Mouse (Mus musculus): ENCODE measurements around the gene Dclk2.

Dclk2 gene

DNA sequence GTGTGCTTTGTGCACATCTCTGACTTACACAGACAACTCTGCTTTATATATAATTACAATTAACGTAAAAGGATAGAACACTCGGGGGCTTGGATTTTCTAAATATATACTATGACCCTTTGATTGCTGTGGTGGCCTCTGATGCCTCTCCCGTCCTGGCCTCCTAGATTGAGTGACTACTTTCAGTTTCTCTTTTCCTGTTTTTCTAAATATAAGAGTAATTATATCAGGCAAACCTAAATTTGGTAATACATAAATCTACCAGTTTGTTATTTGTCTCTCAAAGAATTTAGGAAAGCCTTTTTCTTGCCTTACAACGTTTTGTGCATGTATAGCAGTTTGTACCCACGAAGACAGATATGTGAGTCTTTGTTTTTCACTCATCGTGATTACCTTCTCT is 161.9 kb downstream of the Dclk2 start:
- no peak for DNase-seq (ENCODE audit: low spot score)

DNA sequence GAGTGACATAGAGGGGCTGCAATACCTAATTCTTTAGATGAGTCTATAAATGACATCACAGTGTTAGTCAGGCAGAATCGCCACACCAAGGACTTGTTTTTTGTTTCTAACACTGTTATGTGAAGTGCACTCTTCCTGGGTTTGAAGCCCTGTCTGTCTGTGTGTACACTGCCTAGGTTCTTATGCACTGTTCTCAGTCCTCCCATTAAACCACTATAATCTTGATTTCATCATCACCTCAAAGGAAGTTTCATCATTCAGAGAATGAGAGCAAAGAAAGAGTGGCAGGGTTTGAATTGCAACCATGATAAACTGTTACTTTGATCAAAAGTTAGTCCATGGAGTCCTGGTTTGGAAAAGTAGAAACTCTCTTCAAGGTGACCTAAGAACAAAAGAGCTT is 164.1 kb downstream of the Dclk2 start:
- DNase-seq (ENCODE audit: low spot score): no peak

DNA sequence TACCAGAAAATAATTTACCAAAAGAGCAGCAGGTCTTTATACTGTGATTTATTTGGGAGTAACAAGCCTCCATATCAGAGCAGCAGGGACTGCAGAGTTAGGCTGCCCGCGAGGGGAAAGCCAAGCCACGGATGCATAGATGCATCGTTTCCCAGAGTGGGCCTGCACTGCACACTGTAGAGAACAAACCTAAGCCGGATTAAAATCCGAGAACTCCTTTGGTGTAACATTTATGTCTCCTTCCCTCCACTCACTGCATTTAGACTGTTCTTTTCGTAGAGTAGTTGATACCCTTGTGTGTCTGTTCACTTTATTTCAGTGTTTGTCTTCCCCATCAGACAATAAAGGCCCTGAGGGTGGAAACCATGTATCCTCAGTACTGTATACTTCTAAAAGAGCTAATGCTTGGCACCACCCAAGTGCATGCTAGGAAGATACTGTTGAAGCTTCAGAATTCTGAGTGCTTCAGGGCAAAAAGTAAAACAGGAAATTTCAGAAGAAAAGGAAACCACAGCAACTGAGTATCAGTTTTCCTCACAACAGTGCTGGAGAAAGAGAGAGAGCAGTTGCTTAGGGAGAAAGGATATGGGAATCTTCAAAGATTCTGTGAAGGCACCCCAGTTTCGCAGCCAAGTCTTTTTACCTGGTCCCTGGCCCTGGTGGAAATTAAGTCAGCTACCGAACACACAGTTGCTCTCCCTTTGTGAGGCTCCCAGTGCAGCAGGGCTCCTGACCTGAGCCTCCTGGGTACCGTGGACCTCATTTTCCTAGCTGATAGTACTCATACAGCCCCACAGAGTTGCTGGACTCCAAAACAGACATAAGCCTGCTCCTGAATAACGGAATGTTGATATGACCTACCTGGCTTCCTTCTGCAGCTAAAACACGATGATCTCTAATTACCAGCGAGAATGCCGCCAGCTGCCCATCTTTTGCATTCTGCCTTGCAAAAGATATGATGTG is 165.8 kb downstream of the Dclk2 start:
- no peak for DNase-seq (ENCODE audit: low spot score)

DNA sequence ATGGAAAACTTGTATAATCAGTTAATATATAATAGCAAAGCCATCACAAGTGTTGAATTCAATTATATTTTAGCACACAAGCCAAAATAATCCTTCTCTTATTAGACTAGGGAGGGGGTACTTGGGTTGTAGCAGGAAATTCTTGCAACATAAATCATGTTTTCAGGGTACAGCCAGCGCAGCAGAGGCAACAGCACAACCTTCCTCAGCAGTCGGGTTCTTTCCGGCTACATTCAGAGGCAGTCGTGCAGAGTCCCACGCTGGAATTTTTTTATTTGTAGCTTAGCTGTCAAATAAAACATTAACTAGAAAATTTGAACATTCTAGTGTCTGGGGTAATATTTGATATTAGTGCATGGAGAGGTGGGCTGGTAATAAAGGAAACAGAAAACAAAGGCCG is 166.5 kb downstream of the Dclk2 start:
- no peak for DNase-seq (ENCODE audit: low spot score)

DNA sequence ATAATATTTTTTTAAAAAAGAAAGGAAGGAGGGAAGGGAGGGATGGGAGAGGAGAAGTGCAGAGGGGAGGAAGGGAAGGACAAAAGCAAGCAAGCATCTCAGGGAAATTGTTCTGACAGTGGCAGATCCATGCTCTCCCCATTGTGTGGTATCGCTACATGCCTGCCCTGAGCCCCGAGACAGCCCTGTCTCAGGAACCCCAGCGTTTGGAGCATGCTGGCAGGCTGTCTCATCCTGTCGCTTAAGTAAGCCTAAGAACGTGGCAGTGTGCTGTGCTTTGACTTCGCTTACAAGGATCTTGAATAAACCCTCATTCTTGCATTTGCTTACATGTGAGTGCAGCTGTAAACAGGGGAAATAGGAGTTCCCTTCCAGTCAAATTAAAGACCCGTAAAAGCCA is 170.0 kb downstream of the Dclk2 start:
- DNase-seq (ENCODE audit: low spot score): no peak

DNA sequence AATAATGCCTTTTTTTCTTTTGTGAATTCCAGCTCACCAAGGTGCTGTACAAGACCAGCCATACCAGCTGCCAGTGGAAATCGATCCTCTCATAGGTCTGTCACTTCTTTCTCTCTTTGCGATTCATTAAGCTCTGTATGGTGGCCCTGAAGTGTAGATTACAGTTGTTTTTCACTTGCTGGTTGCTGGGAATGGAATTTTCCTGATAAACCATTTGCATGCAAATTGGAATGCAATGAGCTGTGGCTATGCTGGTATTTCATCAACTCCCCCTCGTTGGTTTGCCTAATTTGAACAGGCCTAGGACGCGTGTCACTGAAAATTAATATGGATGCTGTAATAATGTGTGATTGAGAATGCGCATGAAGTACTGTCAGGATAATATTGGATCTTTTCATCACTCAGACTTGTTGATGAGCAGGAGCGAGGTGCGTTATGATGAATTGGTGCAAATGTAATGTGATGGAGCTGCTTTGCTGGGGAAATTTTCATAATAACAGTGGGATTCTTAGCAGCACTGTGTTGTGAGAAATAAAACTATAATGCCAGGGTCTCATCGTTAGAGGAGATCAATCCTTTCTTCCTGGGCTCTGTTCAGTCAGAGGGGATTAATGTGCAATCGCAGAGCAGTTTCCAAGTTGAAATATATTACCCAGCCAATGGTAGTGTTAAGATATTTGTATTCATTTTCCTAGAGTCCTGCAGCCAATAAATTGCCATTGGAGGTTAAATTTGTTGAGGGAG is 174.7 kb downstream of the Dclk2 start:
- no peak for DNase-seq (ENCODE audit: low spot score)

DNA sequence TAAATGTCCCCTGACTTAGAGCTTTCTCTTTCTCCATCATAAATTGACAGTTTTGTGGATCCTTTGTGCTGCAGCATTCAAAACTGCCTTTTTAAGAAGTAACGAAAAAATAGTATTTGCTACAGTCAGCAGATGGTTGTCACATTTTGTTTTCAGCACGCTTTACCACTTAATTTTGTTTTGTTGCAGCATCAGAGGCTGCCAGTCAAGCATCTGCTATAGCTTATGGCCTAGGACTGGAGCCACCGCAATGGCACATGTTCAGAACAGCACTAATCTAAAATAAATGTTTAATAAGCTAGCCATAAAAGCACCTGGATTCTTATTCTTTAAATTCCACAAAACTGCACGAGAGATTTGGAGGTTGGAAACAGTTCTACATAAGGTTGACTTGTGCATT is 175.3 kb downstream of the Dclk2 start:
- no peak for DNase-seq (ENCODE audit: low spot score)

DNA sequence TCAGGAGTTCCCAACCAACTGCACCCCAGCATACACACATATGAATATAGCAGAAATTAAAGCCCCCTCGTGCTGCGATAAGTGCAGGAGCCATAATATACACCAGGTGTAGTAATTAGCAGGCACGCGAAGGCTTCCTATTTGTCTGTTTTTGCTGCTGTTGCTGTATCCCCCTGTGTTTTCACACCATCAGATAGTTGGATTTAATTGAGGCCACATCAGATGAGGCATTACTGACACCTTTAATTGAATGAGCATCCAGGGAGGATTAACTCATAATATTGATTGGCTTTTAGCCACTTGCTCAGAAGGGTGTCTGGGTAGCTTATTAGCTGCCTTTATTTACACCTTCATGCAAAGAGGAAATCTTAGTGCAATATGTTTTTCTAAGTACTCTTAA is 180.9 kb downstream of the Dclk2 start:
- DNase-seq (ENCODE audit: low spot score): no peak

DNA sequence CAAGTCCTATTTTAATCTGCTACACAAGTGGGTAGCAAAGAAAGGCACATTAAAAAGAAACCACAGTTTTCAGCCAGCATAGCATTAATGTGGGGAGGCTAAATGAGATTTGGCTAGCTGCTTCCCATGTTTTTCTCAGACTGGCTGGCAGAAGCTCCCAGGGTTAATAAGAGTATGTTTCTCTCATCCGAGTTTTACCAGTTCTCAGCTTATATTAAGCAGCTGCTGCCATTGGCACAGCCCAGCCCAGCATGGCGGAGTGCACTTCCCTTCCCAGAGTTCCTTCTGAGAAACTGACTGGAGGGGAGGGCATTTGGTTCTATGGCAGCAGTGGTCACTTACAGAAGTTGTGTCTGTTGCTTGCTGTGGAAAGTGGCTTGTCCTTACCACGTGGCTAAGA is 181.8 kb downstream of the Dclk2 start:
- DNase-seq (ENCODE audit: low spot score): no peak
